8 mouse cellular contexts compared by ENCODE assay signal in genomic region chr13:104962716-104963411, GRCm38 (mm10).
DNase-seq lines count a peak whose midpoint lies in the region; ATAC-seq and TF ChIP-seq lines count a peak whose summit lies in the region.

No protein-coding gene starts in this region.

- no peaks in the 10 kb centered on the region for H3K27me3 ChIP-seq in embryonic facial prominence, embryonic 12.5 days

- H3K4me2 ChIP-seq in embryonic facial prominence, embryonic 12.5 days (replicated peaks), result no peak overlapping the region

- H3K27ac ChIP-seq in embryonic facial prominence, embryonic 12.5 days, result no peak overlapping the region

- no peaks in the 10 kb centered on the region for H3K36me3 ChIP-seq in embryonic facial prominence, embryonic 12.5 days

- 66% methylated on average over 11 of the region's 11 CpGs for WGBS in lung, adult 2 months
- WGBS in embryonic facial prominence, embryonic 12.5 days, result 55% methylated on average over 11 of the region's 11 CpGs

- no peak for TF ChIP-seq CTCF in lung, adult 2 months (IDR thresholded peaks at IDR 0.05; ENCODE audit: insufficient read depth, low read length)

- TF ChIP-seq POLR2A in lung, adult 2 months (IDR thresholded peaks at IDR 0.05; ENCODE audit: borderline replicate concordance, extremely low read depth, low read depth, low read length), result no peak

- H3K9ac ChIP-seq in embryonic facial prominence, embryonic 12.5 days, result no peak overlapping the region

- no peaks in the 10 kb centered on the region for H3K4me1 ChIP-seq in lung, adult 2 months (ENCODE audit: control insufficient read depth, insufficient read depth, low read length)
- H3K4me1 ChIP-seq in embryonic facial prominence, embryonic 12.5 days, result no peaks in the 10 kb centered on the region

- no peak overlapping the region for H3K4me3 ChIP-seq in lung, adult 2 months (replicated peaks; ENCODE audit: extremely low read depth, low read depth, low read length)
- H3K4me3 ChIP-seq in embryonic facial prominence, embryonic 12.5 days, result no peak overlapping the region

- H3K9me3 ChIP-seq in embryonic facial prominence, embryonic 12.5 days, result no peaks in the 10 kb centered on the region

- ATAC-seq in embryonic facial prominence, embryonic 12.5 days (ENCODE audit: insufficient number of reproducible peaks, insufficient read depth, low FRiP score, low TSS enrichment), result peak; percentile 77; the same call in 1 of the 2 replicates
- no peak for ATAC-seq in CD4-positive, CD25-positive, alpha-beta regulatory T cell, adult 4 months

- DNase-seq in lung, adult 2 months, result peak; percentile 8
- no peak for DNase-seq in lung, postnatal 4 days
- peak; percentile 85 for DNase-seq in layer of hippocampus, adult 9-11 months
- peak; percentile 31 for DNase-seq in right cerebral cortex, postnatal 14 days
- no peak for DNase-seq in retina, embryonic 14.5 days (ENCODE audit: low spot score)
- DNase-seq in urinary bladder, postnatal 10 days (ENCODE audit: low spot score), result no peak

Comparison
In these comparisons a context has a peak if more than half of its experiments do, and no peak if none do; other contexts are left out.
1. DNase-seq: peak in lung, adult 2 months (single experiment), layer of hippocampus, adult 9-11 months (single experiment) and right cerebral cortex, postnatal 14 days (single experiment); none in lung, postnatal 4 days (0 of 2), retina, embryonic 14.5 days (single experiment) and urinary bladder, postnatal 10 days (single experiment).